ENCODE assay signal across 11 mouse cellular contexts in the genomic region with DNA sequence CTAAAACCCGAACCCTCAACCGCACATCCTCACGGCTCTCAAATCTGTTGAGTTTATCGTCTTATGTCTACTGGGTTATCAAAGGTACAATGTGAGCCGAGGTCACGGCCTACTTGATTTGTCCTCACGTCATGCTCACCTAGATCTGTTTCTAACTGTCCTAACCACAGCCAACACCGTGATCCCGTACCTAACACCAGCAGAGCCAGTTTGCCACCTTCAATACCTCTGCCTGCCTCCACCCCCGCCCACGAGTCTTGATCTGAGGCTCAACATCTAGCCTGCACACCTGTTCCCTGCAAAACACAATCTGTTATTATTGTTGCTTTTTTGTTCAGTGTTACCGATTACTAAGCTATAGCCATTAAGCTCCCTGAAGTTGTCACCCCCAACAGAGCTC. TPM values are rescaled to one million over a fixed set of nuclear protein-coding genes. Genes with fewer than 3 reads are reported as not detected.
DNase-seq lines count a peak whose midpoint lies in the region; ATAC-seq and TF ChIP-seq lines count a peak whose summit lies in the region.
"Had no signal": no experiment of that assay in that cellular context is flagged by ENCODE, and none has a peak within 500 bp of the region (broad histone marks: within the 10 kb centered on the region; RNA-seq: fewer than 3 reads in every experiment).

No protein-coding gene starts in this region.

- H3K4me2 ChIP-seq in liver, embryonic 12.5 days, result peak overlapping the region; percentile 99; the same call in 1 of the 2 replicates
- H3K4me2 ChIP-seq in hindbrain, embryonic 14.5 days (replicated peaks), result peak overlapping the region; percentile 68
- peak overlapping the region; percentile 61 for H3K4me2 ChIP-seq in midbrain, postnatal 0 days (ENCODE audit: low read depth, low read length, poor library complexity, severe bottlenecking)

- no peaks in the 10 kb centered on the region for H3K27me3 ChIP-seq in liver, embryonic 12.5 days (replicated peaks)
- no peaks in the 10 kb centered on the region for H3K27me3 ChIP-seq in hindbrain, embryonic 14.5 days (ENCODE audit: control insufficient read depth, insufficient read depth, low read length)
- no peaks in the 10 kb centered on the region for H3K27me3 ChIP-seq in midbrain, postnatal 0 days (ENCODE audit: insufficient read depth, low read length)
- H3K27me3 ChIP-seq: intestine, embryonic 15.5 days had no signal

- H3K4me3 ChIP-seq in liver, embryonic 12.5 days, result no peak overlapping the region
- H3K4me3 ChIP-seq in hindbrain, embryonic 14.5 days (replicated peaks; ENCODE audit: low read length), result no peak overlapping the region; the same call in 1 of the 2 replicates
- H3K4me3 ChIP-seq in midbrain, postnatal 0 days (ENCODE audit: low read depth, low read length), result peak overlapping the region; percentile 85
- H3K4me3 ChIP-seq: intestine, embryonic 15.5 days had no signal

- TF ChIP-seq CTCF in midbrain, postnatal 0 days (IDR thresholded peaks at IDR 0.05), result no peak

- intact Hi-C loops in heart, postnatal 10 days (cut with DNase I), result no loop called here

- ATAC-seq in liver, embryonic 12.5 days, result no peak
- ATAC-seq in hindbrain, embryonic 14.5 days (ENCODE audit: low FRiP score), result no peak
- ATAC-seq in midbrain, postnatal 0 days (ENCODE audit: low FRiP score), result no peak
- ATAC-seq: intestine, embryonic 15.5 days had no signal

- no peak overlapping the region for H3K27ac ChIP-seq in liver, embryonic 12.5 days
- no peak overlapping the region for H3K27ac ChIP-seq in hindbrain, embryonic 14.5 days
- H3K27ac ChIP-seq in midbrain, postnatal 0 days (ENCODE audit: low read depth, low read length), result 0 out of 2 replicates have a peak overlapping the region, but pooled peaks have one; percentile 28
- H3K27ac ChIP-seq: intestine, embryonic 15.5 days had no signal

- no peaks in the 10 kb centered on the region for H3K9me3 ChIP-seq in liver, embryonic 12.5 days (replicated peaks)
- H3K9me3 ChIP-seq in hindbrain, embryonic 14.5 days (ENCODE audit: control insufficient read depth, low read length), result no peaks in the 10 kb centered on the region
- no peaks in the 10 kb centered on the region for H3K9me3 ChIP-seq in midbrain, postnatal 0 days (ENCODE audit: low read length)
- H3K9me3 ChIP-seq: intestine, embryonic 15.5 days had no signal

- DNase-seq in heart, adult 11 months, result peak; percentile 91
- no peak for DNase-seq in heart, postnatal 10 days
- no peak for DNase-seq in liver
- DNase-seq in hindbrain, embryonic 14.5 days (ENCODE audit: low spot score), result no peak
- no peak for DNase-seq in midbrain, postnatal 0 days (ENCODE audit: low spot score)
- DNase-seq in frontal cortex, postnatal 10 days (ENCODE audit: low spot score in 2 of 2), result no peak
- DNase-seq in layer of hippocampus, adult 11-12 months (ENCODE audit: low spot score), result no peak
- DNase-seq: adrenal gland, postnatal 10 days; lung, postnatal 10 days had no signal

- H3K36me3 ChIP-seq in liver, embryonic 12.5 days, result peaks cover 35% of the 10 kb centered on the region
- H3K36me3 ChIP-seq in hindbrain, embryonic 14.5 days (replicated peaks; ENCODE audit: control insufficient read depth, insufficient read depth), result peaks cover 31% of the 10 kb centered on the region
- H3K36me3 ChIP-seq in midbrain, postnatal 0 days (ENCODE audit: insufficient read depth, low read length), result peaks cover 10% of the 10 kb centered on the region; the same call in 1 of the 2 replicates

- WGBS in liver, embryonic 12.5 days (ENCODE audit: insufficient replicate concordance), result 80% methylated on average over 12 of the region's 12 CpGs
- WGBS in hindbrain, embryonic 14.5 days, result 95% methylated on average over 12 of the region's 12 CpGs
- WGBS in midbrain, postnatal 0 days, result 95% methylated on average over 12 of the region's 12 CpGs

- H3K9ac ChIP-seq in liver, embryonic 12.5 days, result no peak overlapping the region
- H3K9ac ChIP-seq in hindbrain, embryonic 14.5 days, result no peak overlapping the region
- H3K9ac ChIP-seq in midbrain, postnatal 0 days (replicated peaks; ENCODE audit: low read length, poor library complexity, severe bottlenecking), result peak overlapping the region; percentile 34; the same call in 1 of the 2 replicates
- H3K9ac ChIP-seq: intestine, embryonic 15.5 days had no signal

- peaks cover 78% of the 10 kb centered on the region for H3K4me1 ChIP-seq in liver, embryonic 12.5 days
- peaks cover 37% of the 10 kb centered on the region for H3K4me1 ChIP-seq in hindbrain, embryonic 14.5 days (replicated peaks; ENCODE audit: control insufficient read depth, insufficient read depth, low read length)
- H3K4me1 ChIP-seq in midbrain, postnatal 0 days (ENCODE audit: insufficient read depth, low read length), result peaks cover 9% of the 10 kb centered on the region

RNA-seq across cellular contexts. Expression of gene Mtch1, which starts 2.5 kb away (rescaled TPM):
- 100 to 1,000 TPM; 345 to 350 TPM for total RNA-seq in heart, postnatal 10 days (2021)
- polyA plus RNA-seq in liver, embryonic 12.5 days (2016; fragmentation: Nextera tagmentation; extraction: Ambion mirVana), result 107 and 109 TPM in 2 replicates
- 530 and 564 TPM in 2 replicates for polyA plus RNA-seq in hindbrain, embryonic 14.5 days (2014; fragmentation: Nextera tagmentation; extraction: Ambion mirVana)
- 605 and 625 TPM in 2 replicates for total RNA-seq in midbrain, postnatal 0 days (2014; rRNA removed)
- polyA plus RNA-seq in midbrain, postnatal 0 days (2015; fragmentation: Nextera tagmentation; extraction: Ambion mirVana), result 510 and 517 TPM in 2 replicates

RNA-seq across cellular contexts. Expression of gene Fgd2, which starts 15.4 kb away (rescaled TPM):
- total RNA-seq in heart, postnatal 10 days (2021), result 1 to 10 TPM; 2.5 to 2.6 TPM
- polyA plus RNA-seq in liver, embryonic 12.5 days (2016; fragmentation: Nextera tagmentation; extraction: Ambion mirVana), result 5.1 and 5.9 TPM in 2 replicates
- 3.8 and 4.9 TPM in 2 replicates for polyA plus RNA-seq in hindbrain, embryonic 14.5 days (2014; fragmentation: Nextera tagmentation; extraction: Ambion mirVana)
- 13.4 and 27.3 TPM in 2 replicates for total RNA-seq in midbrain, postnatal 0 days (2014; rRNA removed)
- polyA plus RNA-seq in midbrain, postnatal 0 days (2015; fragmentation: Nextera tagmentation; extraction: Ambion mirVana), result 14.4 and 16.5 TPM in 2 replicates

RNA-seq across cellular contexts. Expression of gene Pi16, which starts 27.8 kb away (rescaled TPM):
- 10 to 100 TPM; 26.9 to 33.9 TPM for total RNA-seq in heart, postnatal 10 days (2021)
- 0.37 and 0.59 TPM in 2 replicates for polyA plus RNA-seq in liver, embryonic 12.5 days (2016; fragmentation: Nextera tagmentation; extraction: Ambion mirVana)
- 0.84 and 0.85 TPM in 2 replicates for polyA plus RNA-seq in hindbrain, embryonic 14.5 days (2014; fragmentation: Nextera tagmentation; extraction: Ambion mirVana)
- 4.3 and 4.6 TPM in 2 replicates for total RNA-seq in midbrain, postnatal 0 days (2014; rRNA removed)
- polyA plus RNA-seq in midbrain, postnatal 0 days (2015; fragmentation: Nextera tagmentation; extraction: Ambion mirVana), result 3.3 and 4.0 TPM in 2 replicates
